Mouse (Mus musculus) liver, embryonic 14.5 days (tissue): ENCODE results near the gene Gm21976. TPM values are rescaled to one million over a fixed set of nuclear protein-coding genes. Genes with fewer than 3 reads are reported as not detected.

Experiments used
- ATAC-seq: fragments of 200-750 bp; cut with Nextera tagmentation; 2 replicates; pipeline ENCODE4 v1.8.0; 2017; ENCODE audit warnings: moderate number of reproducible peaks, mild to moderate bottlenecking, moderate library complexity; ENCODE audit not compliant: insufficient read depth
- DNase-seq, 3 experiments: peaks; one replicate each; pipeline ENCODE4 v3.0.0-alpha.2; 2012 to 2013; ENCODE audit warnings: low read depth in 3 of 3, low spot score in 3 of 3
- H3K27ac ChIP-seq: fragments of 300-500 bp; sonication (generic); 2 replicates; pipeline ENCODE4 v1.5.1; 2014; ENCODE audit warnings: moderate library complexity, mild to moderate bottlenecking, control low read depth, inconsistent platforms
- H3K27me3 ChIP-seq: fragments of 300-500 bp; sonication (generic); 2 replicates; pipeline ENCODE4 v1.6.1; 2014; ENCODE audit warnings: mild to moderate bottlenecking, low read length, moderate library complexity; ENCODE audit not compliant: control insufficient read depth, insufficient read depth
- H3K36me3 ChIP-seq: fragments of 300-500 bp; sonication (generic); replicated peaks from 2 replicates; pipeline ENCODE4 v1.6.1; 2014; ENCODE audit warnings: low read depth; ENCODE audit not compliant: control insufficient read depth, insufficient read depth
- H3K4me1 ChIP-seq, 2 experiments: fragments of 200-500 bp in 1 of 2; fragments of 300-500 bp in 1 of 2; sonication (generic) in 1 of 2; replicated peaks; 2 replicates each; pipeline ENCODE4 v1.6.1; 2012 to 2014; ENCODE audit warnings: antibody characterized with exemption in 1 of 2, inconsistent platforms in 1 of 2, low read length in 1 of 2; ENCODE audit not compliant: control insufficient read depth in 2 of 2, insufficient read depth in 2 of 2
- H3K4me2 ChIP-seq: fragments of 300-500 bp; sonication (generic); 2 replicates; pipeline ENCODE4 v1.6.1; 2014; ENCODE audit warnings: low read depth, mild to moderate bottlenecking, control low read depth, moderate library complexity
- H3K4me3 ChIP-seq, 2 experiments: fragments of 200-500 bp in 1 of 2; fragments of 300-500 bp in 1 of 2; sonication (generic) in 1 of 2; 2 replicates each; pipeline ENCODE4 v1.5.1; 2012 to 2014; ENCODE audit warnings: low read depth in 2 of 2, low read length in 2 of 2, mild to moderate bottlenecking in 2 of 2, control low read depth in 1 of 2, inconsistent platforms in 1 of 2, moderate library complexity in 1 of 2; ENCODE audit not compliant: insufficient read depth in 1 of 2
- H3K9ac ChIP-seq: fragments of 300-500 bp; sonication (generic); replicated peaks from 2 replicates; pipeline ENCODE4 v1.6.1; 2014; ENCODE audit warnings: mild to moderate bottlenecking, control low read depth, moderate library complexity
- H3K9me3 ChIP-seq: fragments of 300-500 bp; sonication (generic); 2 replicates; pipeline ENCODE4 v1.6.1; 2016; ENCODE audit warnings: low read length, mixed read lengths; ENCODE audit not compliant: control insufficient read depth
- CTCF ChIP-seq: IDR thresholded peaks from 2 replicates; pipeline ENCODE4 v1.5.1; 2016; ENCODE audit warnings: antibody characterized with exemption, low read depth, control low read depth
- EP300 ChIP-seq: IDR thresholded peaks from 2 replicates; pipeline ENCODE4 v1.6.1; 2016; ENCODE audit warnings: antibody characterized with exemption, low read depth
- WGBS: fragments of 180-500 bp; shearing (Covaris S2); extraction: QIAGEN DNeasy Blood & Tissue Kit; methylation state at CpG from one replicate; pipeline ENCODE4 v1.1.7; 2014; ENCODE audit not compliant: insufficient replicate concordance; 5-methylcytosine and 5-hydroxymethylcytosine counted together
- polyA plus RNA-seq, 2 experiments: library from polyadenylated mRNA; depleted of rRNA in 1 of 2; stranded (reverse) in 1 of 2; unstranded in 1 of 2; fragments of >200 nt; fragmentation: Nextera tagmentation in 1 of 2; extraction: Ambion mirVana in 1 of 2; gene quantifications; 2 replicates each; pipeline versions ENCODE4 v1.2.1 to v1.2.3; 2012 to 2014

Gene Gm21976
- polyA plus RNA-seq, 2 experiments = not detected

GRCm38 (mm10) chr13:98316140-98316479 lies 36.4 kb downstream of the Gm21976 start:
- no peak for TF ChIP-seq CTCF
- no peak for TF ChIP-seq EP300
- peak overlapping the region; percentile 70 for H3K27ac ChIP-seq
- H3K36me3 ChIP-seq = peaks cover 28% of the 10 kb centered on the region
- H3K4me1 ChIP-seq = peaks cover 7 to 12% of the 10 kb centered on the region in 2 experiments; a peak in 3 of 4 replicates
- ATAC-seq = no peak
- H3K9ac ChIP-seq = peak overlapping the region; percentile 96
- no peak for DNase-seq
- H3K4me3 ChIP-seq = peak overlapping the region; percentile 96 to 99
- H3K27me3 ChIP-seq = no peaks in the 10 kb centered on the region
- no peaks in the 10 kb centered on the region for H3K9me3 ChIP-seq
- WGBS = under 1% methylated on average over 17 of the region's 17 CpGs
- H3K4me2 ChIP-seq = peak overlapping the region; percentile 93

DNA sequence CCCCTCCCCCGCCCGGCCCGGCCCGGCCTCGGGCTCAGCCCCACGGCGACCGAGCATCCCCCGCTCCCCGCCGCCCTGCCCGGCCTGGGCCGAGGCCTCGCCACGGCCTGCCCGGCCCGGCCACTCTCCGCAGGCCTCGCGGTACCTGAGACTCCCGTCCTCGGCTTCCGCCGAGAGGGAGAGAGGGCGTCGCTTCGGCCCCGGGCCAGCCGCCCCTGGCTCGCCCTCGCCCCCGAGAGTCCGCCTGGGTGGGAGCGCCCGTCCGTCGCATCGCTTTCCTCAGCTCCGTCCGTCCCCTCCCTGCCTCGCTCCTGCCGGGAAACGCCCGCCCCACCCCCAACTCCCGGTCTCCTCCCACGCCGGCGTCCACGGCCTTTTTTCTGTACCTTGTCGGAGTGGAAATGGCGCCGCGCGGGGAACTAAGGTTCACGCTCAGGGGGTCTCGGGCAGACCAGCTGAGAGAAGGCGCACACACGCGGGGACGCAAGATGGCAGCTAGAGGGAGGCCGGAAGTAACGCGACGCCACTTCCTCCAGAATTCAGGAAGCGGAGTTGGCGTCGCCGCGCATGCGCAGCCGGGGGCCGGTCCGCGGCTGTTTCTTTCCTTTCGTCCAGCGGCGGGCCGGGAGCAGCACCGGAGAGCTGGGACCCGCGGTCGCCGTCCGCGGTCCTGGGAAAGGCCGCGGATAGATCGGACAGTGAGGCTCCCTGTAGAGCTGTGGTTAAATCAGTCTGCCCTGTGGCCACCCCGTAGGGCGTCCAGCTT lies 37.0 kb downstream of the Gm21976 start, which contains the start of gene Btf3:
TSS of gene Btf3 (minus strand) at position 527 of the 766 bp plus-strand sequence.
- Histone ChIP-seq H3K36me3 (peaks cover 23% of the 10 kb centered on the region), H3K4me1 (peaks cover 7 to 12% of the 10 kb centered on the region in 2 experiments; a peak in 3 of 4 replicates), H3K27me3 (no peaks in the 10 kb centered on the region), H3K9me3 (no peaks in the 10 kb centered on the region), H3K9ac (peak within 1 kb of the TSS; percentile 96), H3K4me3 (peak within 1 kb of the TSS; percentile 96 to 99), H3K4me2 (peak within 1 kb of the TSS; percentile 93), H3K27ac (peak within 1 kb of the TSS; percentile 70)
- under 1% methylated on average over 86 of the region's 90 CpGs for WGBS
- ATAC-seq (peak; percentile 89), DNase-seq (peak; percentile 86 to 89 (median 86))
- peak; percentile 47; the same call in 1 of the 2 replicates for TF ChIP-seq CTCF
- no peak for TF ChIP-seq EP300

GRCm38 (mm10) chr13:98317246-98317677 lies 37.6 kb downstream of the Gm21976 start:
- Histone ChIP-seq H3K36me3 (peaks cover 17% of the 10 kb centered on the region), H3K4me1 (peaks cover 7 to 12% of the 10 kb centered on the region in 2 experiments; a peak in 3 of 4 replicates), H3K4me2 (peak overlapping the region; percentile 91), H3K9ac (peak overlapping the region; percentile 96), H3K4me3 (peak overlapping the region; percentile 96 to 99), H3K27me3 (no peaks in the 10 kb centered on the region), H3K27ac (peak overlapping the region; percentile 68), H3K9me3 (no peaks in the 10 kb centered on the region)
- TF ChIP-seq EP300 (no peak), CTCF (no peak)
- DNase-seq (peak in 2 of 3 experiments; percentile 16 to 30), ATAC-seq (peak; percentile 43; the same call in 1 of the 2 replicates)
- WGBS = under 1% methylated on average over 16 of the region's 16 CpGs

GRCm38 (mm10) chr13:98317911-98318310 lies 38.2 kb downstream of the Gm21976 start:
- peak overlapping the region; percentile 96 to 99; a peak in 3 of 4 replicates for H3K4me3 ChIP-seq
- no peaks in the 10 kb centered on the region for H3K27me3 ChIP-seq
- TF ChIP-seq CTCF (no peak), EP300 (no peak)
- ATAC-seq (no peak), DNase-seq (no peak)
- H3K4me2 ChIP-seq = peak overlapping the region; percentile 91
- 79% methylated on average over 6 of the region's 6 CpGs for WGBS
- H3K4me1 ChIP-seq = peaks cover 7 to 12% of the 10 kb centered on the region in 2 experiments; a peak in 3 of 4 replicates
- H3K9me3 ChIP-seq = no peaks in the 10 kb centered on the region
- H3K27ac ChIP-seq = no peak overlapping the region
- H3K36me3 ChIP-seq = peaks cover 12% of the 10 kb centered on the region
- H3K9ac ChIP-seq = peak overlapping the region; percentile 96

DNA sequence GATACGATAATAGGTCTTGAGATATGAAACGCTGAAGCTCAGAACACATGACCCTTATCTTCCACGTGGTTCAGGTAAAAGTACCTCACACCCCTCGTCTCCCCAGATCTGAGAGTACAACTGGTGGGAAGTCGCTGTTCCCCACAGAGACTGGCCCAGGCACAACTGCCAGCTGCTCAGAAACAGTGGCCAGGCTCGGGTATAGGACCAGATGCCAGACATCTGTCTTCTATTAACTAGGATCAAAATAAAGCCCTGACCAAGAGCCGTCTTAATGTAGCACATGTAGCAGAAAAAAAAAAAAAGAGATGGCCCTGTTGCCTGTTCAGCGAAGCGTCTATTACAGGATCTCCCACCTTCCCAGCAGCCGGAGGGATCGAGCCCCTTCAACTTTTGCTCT lies 45.3 kb downstream of the Gm21976 start:
- 77% methylated on average over 11 of the region's 11 CpGs for WGBS
- no peak for TF ChIP-seq EP300
- TF ChIP-seq CTCF = no peak
- Histone ChIP-seq H3K27ac (no peak overlapping the region), H3K9me3 (no peaks in the 10 kb centered on the region), H3K4me1 (no peaks in the 10 kb centered on the region), H3K27me3 (no peaks in the 10 kb centered on the region), H3K9ac (no peak overlapping the region), H3K4me3 (no peak overlapping the region), H3K36me3 (no peaks in the 10 kb centered on the region), H3K4me2 (no peak overlapping the region)
- DNase-seq (no peak), ATAC-seq (no peak)
